Mouse (Mus musculus): ENCODE data around the gene Sgpp1.
"Not testable (repeated sequence)": the region's sequence is repeated elsewhere in the genome, so short reads cannot be mapped to it uniquely, and the experiment has no call there.

Sgpp1 gene

DNA sequence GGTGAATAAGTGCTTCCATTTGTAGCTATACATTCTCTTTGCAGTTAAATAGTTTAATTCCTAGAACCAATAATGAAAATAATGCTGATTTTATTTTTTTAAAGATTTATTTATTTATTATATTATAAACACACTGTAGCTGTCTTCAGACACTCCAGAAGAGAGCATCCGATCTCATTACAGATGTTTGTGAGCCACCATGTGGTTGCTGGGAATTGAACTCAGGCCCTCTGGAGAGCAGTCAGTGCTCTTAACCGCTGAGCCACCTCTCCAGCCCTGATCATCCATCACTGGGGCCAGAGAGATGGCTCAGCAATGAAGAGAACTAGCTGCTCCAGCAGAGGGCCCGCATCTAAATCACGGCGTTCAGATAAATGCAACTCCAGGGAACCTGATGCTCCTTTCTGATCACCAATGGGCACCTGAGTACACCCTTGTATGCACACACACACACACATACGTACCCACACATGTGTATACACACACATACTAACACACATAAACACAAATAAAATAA lies 3.5 kb downstream of the Sgpp1 start:
- no peak for DNase-seq (ENCODE audit: low read depth)

GRCm38 (mm10) chr12:75731508-75731907 lies 4.0 kb downstream of the Sgpp1 start:
- DNase-seq (ENCODE audit: low read depth), result no peak

GRCm38 (mm10) chr12:75730458-75730857 lies 5.1 kb downstream of the Sgpp1 start:
- DNase-seq (ENCODE audit: low read depth), result no peak

DNA sequence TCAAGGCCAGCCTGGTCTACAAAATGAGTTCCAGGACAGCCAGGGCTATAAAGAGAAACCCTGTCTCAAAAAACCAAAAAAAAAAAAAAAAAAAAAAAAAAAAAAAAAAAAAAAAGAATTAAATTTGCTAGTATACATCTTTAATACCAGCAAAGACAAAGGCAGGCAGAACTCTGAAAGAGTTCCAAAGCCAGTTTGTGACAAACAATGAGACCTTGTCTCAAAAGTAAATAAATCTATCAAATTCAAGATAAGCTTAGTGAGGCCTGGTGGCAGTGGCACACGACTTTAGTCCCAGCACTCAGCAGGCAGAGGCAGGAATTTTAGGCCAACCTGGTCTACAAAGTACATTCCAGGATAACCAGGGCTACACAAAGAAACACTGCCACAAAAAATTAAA lies 5.7 kb downstream of the Sgpp1 start:
- DNase-seq (ENCODE audit: low read depth), result no peak

GRCm38 (mm10) chr12:75727333-75728125 lies 8.0 kb downstream of the Sgpp1 start:
- no peak for DNase-seq (ENCODE audit: low read depth)

GRCm38 (mm10) chr12:75726349-75726861 lies 9.1 kb downstream of the Sgpp1 start:
- no peak for DNase-seq (ENCODE audit: low read depth)

DNA sequence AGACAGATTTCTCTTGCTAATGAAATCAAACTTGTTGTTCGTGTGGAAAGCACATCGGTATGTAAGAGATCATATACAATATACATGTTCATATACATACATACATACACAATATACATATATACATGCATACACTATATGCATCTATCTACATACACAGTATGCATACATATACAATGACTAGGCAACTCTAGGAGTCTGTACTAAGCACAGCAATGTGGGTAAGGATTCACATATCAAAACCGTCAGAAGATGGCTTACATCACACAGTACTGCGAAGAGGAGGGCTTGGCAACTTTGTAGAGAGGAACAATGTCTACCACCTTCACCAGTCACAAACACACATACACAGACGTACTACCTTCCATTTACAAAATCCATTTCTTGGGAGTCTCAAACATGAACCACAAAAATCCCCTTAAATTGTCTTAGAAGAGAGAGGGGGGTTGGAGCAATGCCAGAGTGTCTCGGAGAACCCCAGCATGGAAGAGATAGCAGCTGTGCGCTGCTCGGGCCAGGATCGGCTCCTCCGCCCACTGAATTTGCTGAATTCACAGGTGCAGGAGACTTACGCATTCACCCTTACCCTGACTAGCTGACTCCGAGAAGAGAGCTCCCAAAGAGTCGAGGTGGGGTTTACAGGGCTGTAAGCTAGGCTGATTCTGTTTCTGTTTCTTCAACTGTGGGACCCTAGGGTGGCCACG lies 10.8 kb downstream of the Sgpp1 start:
- DNase-seq (ENCODE audit: low read depth), result no peak

DNA sequence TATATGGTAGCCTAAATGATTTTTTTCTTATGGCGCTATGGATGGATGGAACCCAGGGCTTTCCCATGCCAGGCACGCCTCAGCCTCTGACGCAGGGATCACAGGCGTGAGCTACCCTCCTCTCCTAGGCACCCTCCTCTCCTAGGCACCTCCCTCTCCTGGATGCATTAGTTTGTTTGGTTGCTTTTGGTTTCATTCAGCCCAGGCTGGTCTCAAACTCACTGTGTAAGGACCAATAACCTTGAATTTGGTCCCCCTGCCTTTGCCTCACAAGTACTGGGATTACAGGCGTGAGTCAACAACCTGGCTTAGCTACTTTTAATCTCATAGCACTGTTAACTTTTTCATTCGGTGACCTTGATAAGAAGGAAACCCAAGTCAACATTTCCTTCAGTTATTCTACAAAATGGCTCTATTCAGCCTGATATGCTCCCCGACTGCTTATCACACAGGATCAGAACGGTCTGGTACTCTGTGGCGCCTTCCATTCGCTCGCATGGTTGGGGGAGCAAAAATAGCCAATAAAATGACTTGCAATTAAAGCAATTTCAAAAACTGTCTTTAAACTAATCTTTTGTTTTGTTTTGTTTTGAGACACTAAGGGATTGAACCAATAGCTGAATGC lies 11.6 kb downstream of the Sgpp1 start:
- DNase-seq (ENCODE audit: low read depth), result no peak

DNA sequence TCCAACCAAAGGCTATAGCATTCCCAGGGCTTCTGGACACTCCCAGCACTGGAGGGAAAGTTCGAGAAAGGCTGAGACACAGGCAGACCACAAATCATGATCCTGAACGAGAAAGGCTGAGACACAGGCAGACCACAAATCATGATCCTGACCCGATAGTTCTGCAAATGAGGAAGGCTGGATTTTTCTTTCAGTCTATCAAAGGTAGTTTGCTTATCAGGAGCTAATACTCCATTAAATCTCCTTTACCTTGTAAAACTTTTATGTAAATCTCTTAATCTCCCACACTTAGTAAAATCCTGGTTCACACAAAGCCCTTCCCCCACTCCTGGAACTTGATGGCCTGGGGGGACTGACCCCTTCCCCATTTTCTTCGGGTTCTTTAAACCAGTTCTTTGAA lies 13.6 kb downstream of the Sgpp1 start:
- no peak for DNase-seq (ENCODE audit: low read depth)

- no peak for DNase-seq (ENCODE audit: low read depth)
Measured at GRCm38 (mm10) chr12:75721006-75721405, 14.5 kb downstream of the Sgpp1 start.

DNA sequence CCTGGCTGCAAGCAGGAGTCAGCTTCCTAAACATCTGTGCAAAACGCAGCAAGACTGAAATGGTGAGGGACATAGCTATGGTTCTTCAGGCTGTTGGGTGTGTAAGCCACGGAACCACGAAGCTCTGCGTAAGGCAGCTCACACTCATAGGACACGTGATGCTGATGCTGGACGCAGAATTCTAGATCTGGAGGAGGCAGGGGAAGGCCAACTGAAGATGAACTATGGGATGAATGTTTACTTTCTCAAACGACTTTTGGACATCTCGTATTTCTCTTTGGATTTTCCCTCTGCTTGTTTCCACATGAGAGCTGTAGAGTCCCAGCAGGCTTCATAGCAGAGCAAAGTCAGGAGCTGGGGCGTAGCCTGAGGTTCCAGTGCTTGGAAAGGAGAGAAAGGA lies 21.9 kb downstream of the Sgpp1 start:
- no peak for DNase-seq (ENCODE audit: low read depth)

DNA sequence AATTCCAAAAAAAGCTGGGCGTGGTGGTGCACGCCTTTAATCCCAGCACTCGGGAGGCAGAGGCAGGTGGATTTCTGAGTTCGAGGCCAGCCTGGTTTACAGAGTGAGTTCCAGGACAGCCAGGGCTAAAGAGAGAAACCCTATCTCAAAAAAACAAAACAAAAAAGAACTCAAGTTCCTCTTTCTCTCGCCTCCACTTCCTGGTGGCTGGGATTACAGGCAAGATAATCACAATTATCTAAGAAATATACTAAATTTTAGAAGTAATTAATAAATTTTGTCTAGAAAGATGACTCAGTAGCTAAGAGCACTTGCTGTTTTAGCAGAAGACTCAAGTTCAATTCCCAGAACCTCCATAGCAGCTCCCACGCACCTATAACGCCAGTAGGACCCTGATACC lies 22.6 kb downstream of the Sgpp1 start:
- DNase-seq (ENCODE audit: low read depth), result not testable (repeated sequence)

- DNase-seq (ENCODE audit: low read depth), result no peak
Measured at GRCm38 (mm10) chr12:75710596-75711376, 24.7 kb downstream of the Sgpp1 start.

GRCm38 (mm10) chr12:75709506-75709905 lies 26.0 kb downstream of the Sgpp1 start:
- DNase-seq (ENCODE audit: low read depth), result no peak

GRCm38 (mm10) chr12:75706670-75707069 lies 28.9 kb downstream of the Sgpp1 start:
- no peak for DNase-seq (ENCODE audit: low read depth)

GRCm38 (mm10) chr12:75702739-75703122 lies 32.8 kb downstream of the Sgpp1 start:
- peak; percentile 82 for DNase-seq (ENCODE audit: low read depth)

- DNase-seq (ENCODE audit: low read depth), result peak; percentile 60
Measured at GRCm38 (mm10) chr12:75702084-75702738, 33.3 kb downstream of the Sgpp1 start.

DNA sequence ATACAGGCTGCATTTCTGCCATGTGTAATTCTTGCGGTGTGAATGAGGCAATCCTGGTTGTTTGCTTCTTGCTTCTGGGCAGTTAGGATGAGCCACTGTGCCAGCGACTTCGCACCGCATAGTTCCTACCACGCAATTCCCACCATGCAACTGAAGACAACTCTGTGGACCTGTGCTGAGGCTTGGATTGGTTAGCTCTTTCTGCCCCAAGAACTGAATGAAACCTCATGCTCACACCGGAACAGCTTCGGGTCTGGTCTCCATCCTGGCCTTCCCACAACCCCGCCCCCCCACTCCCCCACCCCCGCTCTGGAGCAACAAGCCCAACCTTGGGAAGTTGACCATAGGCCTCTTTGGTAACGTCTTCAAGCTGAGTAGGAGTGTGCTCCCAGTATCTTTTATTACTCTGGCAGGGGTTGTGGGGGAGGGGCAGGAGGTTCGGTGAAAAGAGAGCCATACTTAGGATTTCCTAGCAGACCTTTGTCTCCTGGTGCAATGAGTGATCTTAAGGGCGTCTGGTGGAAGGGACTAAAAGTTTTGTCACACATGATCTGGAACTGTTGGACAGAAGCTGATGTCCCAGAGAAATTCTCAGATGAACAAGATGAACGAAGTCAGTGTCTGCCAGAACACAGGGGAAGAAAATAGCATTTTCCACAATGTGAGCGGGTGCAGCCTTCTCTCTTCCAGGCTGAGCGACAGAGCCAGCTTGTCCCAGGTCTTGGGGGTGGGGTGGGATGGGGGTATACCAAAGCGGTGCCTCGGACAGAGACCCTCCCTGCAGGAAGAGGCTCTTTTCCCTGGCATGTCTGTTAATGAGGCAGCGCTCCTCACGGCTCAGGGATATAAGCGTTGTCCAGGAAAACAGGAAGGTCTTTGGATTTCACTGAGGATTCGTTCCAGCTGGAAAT lies 34.1 kb downstream of the Sgpp1 start:
- DNase-seq (ENCODE audit: low read depth), result peak; percentile 70

GRCm38 (mm10) chr12:75698692-75699091 lies 36.8 kb downstream of the Sgpp1 start:
- DNase-seq (ENCODE audit: low read depth), result no peak

GRCm38 (mm10) chr12:75695845-75696244 lies 39.7 kb downstream of the Sgpp1 start:
- DNase-seq (ENCODE audit: low read depth), result not testable (repeated sequence)

Measured in fibroblast of lung, adult 2 months (primary cell).